Mouse (Mus musculus): ENCODE results near the gene Myo9a. TPM values are rescaled to one million over a fixed set of nuclear protein-coding genes. Genes with fewer than 3 reads are reported as not detected.

The Myo9a gene
- total and polyA plus RNA-seq, 2 experiments: 0.40 to 9.3 TPM

GRCm38 (mm10) chr9:59947271-59947670 lies 196.6 kb downstream of the Myo9a start:
- Histone ChIP-seq H3K79me2 (ENCODE audit: control insufficient read depth, insufficient read depth, low read length) (no peaks in the 10 kb centered on the region), H3K4me3 (ENCODE audit: insufficient read depth, low read depth, low read length) (no peak overlapping the region), H3K9ac (ENCODE audit: low read depth, low read length) (no peak overlapping the region), H3K36me3 (ENCODE audit: control insufficient read depth, insufficient read depth, low read length) (no peaks in the 10 kb centered on the region), H3K27ac (replicated peaks; ENCODE audit: insufficient read depth, low read depth, low read length) (no peak overlapping the region), H3K27me3 (ENCODE audit: control insufficient read depth, insufficient read depth, low read length) (peaks cover 10% of the 10 kb centered on the region; the same call in 1 of the 2 replicates), H3K4me1 (ENCODE audit: control insufficient read depth, insufficient read depth, low read length) (no peaks in the 10 kb centered on the region)
- TF ChIP-seq POLR2A (IDR thresholded peaks at IDR 0.05; ENCODE audit: extremely low read depth, insufficient read depth, low read length) (no peak), CTCF (IDR thresholded peaks at IDR 0.05; ENCODE audit: low read depth, low read length) (no peak)
- no peak for DNase-seq (ENCODE audit: extremely low read depth, low read depth, low spot score)
- 77% methylated on average over 8 of the region's 8 CpGs for WGBS

GRCm38 (mm10) chr9:59948226-59948625 lies 197.5 kb downstream of the Myo9a start:
- WGBS: 75% methylated on average over 8 of the region's 8 CpGs
- Histone ChIP-seq H3K27me3 (ENCODE audit: control insufficient read depth, insufficient read depth, low read length) (peaks cover 10% of the 10 kb centered on the region; the same call in 1 of the 2 replicates), H3K36me3 (ENCODE audit: control insufficient read depth, insufficient read depth, low read length) (no peaks in the 10 kb centered on the region), H3K4me3 (ENCODE audit: insufficient read depth, low read depth, low read length) (no peak overlapping the region), H3K27ac (replicated peaks; ENCODE audit: insufficient read depth, low read depth, low read length) (no peak overlapping the region), H3K79me2 (ENCODE audit: control insufficient read depth, insufficient read depth, low read length) (no peaks in the 10 kb centered on the region), H3K4me1 (ENCODE audit: control insufficient read depth, insufficient read depth, low read length) (no peaks in the 10 kb centered on the region), H3K9ac (ENCODE audit: low read depth, low read length) (no peak overlapping the region)
- no peak for DNase-seq (ENCODE audit: extremely low read depth, low read depth, low spot score)
- TF ChIP-seq POLR2A (IDR thresholded peaks at IDR 0.05; ENCODE audit: extremely low read depth, insufficient read depth, low read length) (no peak), CTCF (IDR thresholded peaks at IDR 0.05; ENCODE audit: low read depth, low read length) (no peak)

- Histone ChIP-seq H3K4me3 (ENCODE audit: insufficient read depth, low read depth, low read length) (no peak overlapping the region), H3K79me2 (ENCODE audit: control insufficient read depth, insufficient read depth, low read length) (no peaks in the 10 kb centered on the region), H3K27ac (replicated peaks; ENCODE audit: insufficient read depth, low read depth, low read length) (no peak overlapping the region), H3K27me3 (ENCODE audit: control insufficient read depth, insufficient read depth, low read length) (peaks cover 10% of the 10 kb centered on the region; the same call in 1 of the 2 replicates), H3K4me1 (ENCODE audit: control insufficient read depth, insufficient read depth, low read length) (no peaks in the 10 kb centered on the region), H3K9ac (ENCODE audit: low read depth, low read length) (no peak overlapping the region), H3K36me3 (ENCODE audit: control insufficient read depth, insufficient read depth, low read length) (no peaks in the 10 kb centered on the region)
- DNase-seq (ENCODE audit: extremely low read depth, low read depth, low spot score): no peak
- no peak for TF ChIP-seq CTCF (IDR thresholded peaks at IDR 0.05; ENCODE audit: low read depth, low read length)
- TF ChIP-seq POLR2A (IDR thresholded peaks at IDR 0.05; ENCODE audit: extremely low read depth, insufficient read depth, low read length): no peak
- WGBS: 89% methylated on average over 17 of the region's 17 CpGs
Measured at GRCm38 (mm10) chr9:59948691-59949250, 198.1 kb downstream of the Myo9a start.

- Histone ChIP-seq H3K27me3 (ENCODE audit: control insufficient read depth, insufficient read depth, low read length) (peaks cover 10% of the 10 kb centered on the region; the same call in 1 of the 2 replicates), H3K27ac (replicated peaks; ENCODE audit: insufficient read depth, low read depth, low read length) (no peak overlapping the region), H3K9ac (ENCODE audit: low read depth, low read length) (no peak overlapping the region), H3K4me3 (ENCODE audit: insufficient read depth, low read depth, low read length) (no peak overlapping the region), H3K79me2 (ENCODE audit: control insufficient read depth, insufficient read depth, low read length) (no peaks in the 10 kb centered on the region), H3K4me1 (ENCODE audit: control insufficient read depth, insufficient read depth, low read length) (no peaks in the 10 kb centered on the region), H3K36me3 (ENCODE audit: control insufficient read depth, insufficient read depth, low read length) (no peaks in the 10 kb centered on the region)
- no peak for TF ChIP-seq CTCF (IDR thresholded peaks at IDR 0.05; ENCODE audit: low read depth, low read length)
- no peak for TF ChIP-seq POLR2A (IDR thresholded peaks at IDR 0.05; ENCODE audit: extremely low read depth, insufficient read depth, low read length)
- no peak for DNase-seq (ENCODE audit: extremely low read depth, low read depth, low spot score)
- 75% methylated on average over 6 of the region's 6 CpGs for WGBS
Measured at GRCm38 (mm10) chr9:59949511-59949910, 198.8 kb downstream of the Myo9a start.

GRCm38 (mm10) chr9:59949981-59950380 lies 199.3 kb downstream of the Myo9a start:
- 91% methylated on average over 5 of the region's 5 CpGs for WGBS
- Histone ChIP-seq H3K27me3 (ENCODE audit: control insufficient read depth, insufficient read depth, low read length) (peaks cover 10% of the 10 kb centered on the region; the same call in 1 of the 2 replicates), H3K9ac (ENCODE audit: low read depth, low read length) (no peak overlapping the region), H3K27ac (replicated peaks; ENCODE audit: insufficient read depth, low read depth, low read length) (no peak overlapping the region), H3K4me1 (ENCODE audit: control insufficient read depth, insufficient read depth, low read length) (no peaks in the 10 kb centered on the region), H3K36me3 (ENCODE audit: control insufficient read depth, insufficient read depth, low read length) (no peaks in the 10 kb centered on the region), H3K79me2 (ENCODE audit: control insufficient read depth, insufficient read depth, low read length) (no peaks in the 10 kb centered on the region), H3K4me3 (ENCODE audit: insufficient read depth, low read depth, low read length) (no peak overlapping the region)
- no peak for DNase-seq (ENCODE audit: extremely low read depth, low read depth, low spot score)
- TF ChIP-seq POLR2A (IDR thresholded peaks at IDR 0.05; ENCODE audit: extremely low read depth, insufficient read depth, low read length) (no peak), CTCF (IDR thresholded peaks at IDR 0.05; ENCODE audit: low read depth, low read length) (no peak)

GRCm38 (mm10) chr9:59951001-59951750 lies 200.5 kb downstream of the Myo9a start:
- Histone ChIP-seq H3K9ac (ENCODE audit: low read depth, low read length) (no peak overlapping the region), H3K36me3 (ENCODE audit: control insufficient read depth, insufficient read depth, low read length) (no peaks in the 10 kb centered on the region), H3K27ac (replicated peaks; ENCODE audit: insufficient read depth, low read depth, low read length) (no peak overlapping the region), H3K4me1 (ENCODE audit: control insufficient read depth, insufficient read depth, low read length) (no peaks in the 10 kb centered on the region), H3K4me3 (ENCODE audit: insufficient read depth, low read depth, low read length) (no peak overlapping the region), H3K79me2 (ENCODE audit: control insufficient read depth, insufficient read depth, low read length) (no peaks in the 10 kb centered on the region), H3K27me3 (ENCODE audit: control insufficient read depth, insufficient read depth, low read length) (peaks cover 10% of the 10 kb centered on the region; the same call in 1 of the 2 replicates)
- no peak for DNase-seq (ENCODE audit: extremely low read depth, low read depth, low spot score)
- 90% methylated on average over 9 of the region's 9 CpGs for WGBS
- no peak for TF ChIP-seq POLR2A (IDR thresholded peaks at IDR 0.05; ENCODE audit: extremely low read depth, insufficient read depth, low read length)
- no peak for TF ChIP-seq CTCF (IDR thresholded peaks at IDR 0.05; ENCODE audit: low read depth, low read length)

Data from liver, adult 2 months (tissue).